Mouse (Mus musculus): ENCODE measurements at regions not wholly inside any gene's neighbourhood (a gene's known extent, or its start where the extent isn't known, plus 50 kb on each side); places are given as distances from the start of the nearest gene placed in this dataset.

- no peak overlapping the region for H3K4me2 ChIP-seq (ENCODE audit: low read length)
- H3K9ac ChIP-seq (replicated peaks; ENCODE audit: low read depth, low read length), result no peak overlapping the region
- H3K27me3 ChIP-seq (replicated peaks; ENCODE audit: control insufficient read depth, insufficient read depth, low read length), result no peaks in the 10 kb centered on the region
- H3K27ac ChIP-seq (ENCODE audit: low read length), result no peak overlapping the region
- no peaks in the 10 kb centered on the region for H3K4me1 ChIP-seq (replicated peaks; ENCODE audit: control insufficient read depth, insufficient read depth, low read length)
- H3K9me3 ChIP-seq (ENCODE audit: control insufficient read depth, low read length), result no peaks in the 10 kb centered on the region
- no peak for ATAC-seq
- no peak overlapping the region for H3K4me3 ChIP-seq (replicated peaks; ENCODE audit: low read length)
- 94% methylated on average over 3 of the region's 3 CpGs for WGBS
- no peaks in the 10 kb centered on the region for H3K36me3 ChIP-seq (ENCODE audit: control insufficient read depth, insufficient read depth)
Measured at GRCm38 (mm10) chr1:184492115-184492514, 240.3 kb downstream of the Hlx start.

GRCm38 (mm10) chr1:184491252-184491651, 241.2 kb downstream of the Hlx start:
- no peak overlapping the region for H3K4me3 ChIP-seq (replicated peaks; ENCODE audit: low read length)
- no peak for ATAC-seq
- no peaks in the 10 kb centered on the region for H3K4me1 ChIP-seq (replicated peaks; ENCODE audit: control insufficient read depth, insufficient read depth, low read length)
- no peaks in the 10 kb centered on the region for H3K9me3 ChIP-seq (ENCODE audit: control insufficient read depth, low read length)
- no peaks in the 10 kb centered on the region for H3K36me3 ChIP-seq (ENCODE audit: control insufficient read depth, insufficient read depth)
- no peak overlapping the region for H3K4me2 ChIP-seq (ENCODE audit: low read length)
- no peaks in the 10 kb centered on the region for H3K27me3 ChIP-seq (replicated peaks; ENCODE audit: control insufficient read depth, insufficient read depth, low read length)
- no peak overlapping the region for H3K9ac ChIP-seq (replicated peaks; ENCODE audit: low read depth, low read length)
- 83% methylated on average over 4 of the region's 4 CpGs for WGBS
- no peak overlapping the region for H3K27ac ChIP-seq (ENCODE audit: low read length)

GRCm38 (mm10) chr1:184487409-184487808, 245.0 kb downstream of the Hlx start:
- Histone ChIP-seq H3K9me3 (ENCODE audit: control insufficient read depth, low read length) (no peaks in the 10 kb centered on the region), H3K9ac (replicated peaks; ENCODE audit: low read depth, low read length) (no peak overlapping the region), H3K27ac (ENCODE audit: low read length) (no peak overlapping the region), H3K27me3 (replicated peaks; ENCODE audit: control insufficient read depth, insufficient read depth, low read length) (no peaks in the 10 kb centered on the region), H3K4me1 (replicated peaks; ENCODE audit: control insufficient read depth, insufficient read depth, low read length) (no peaks in the 10 kb centered on the region), H3K4me3 (replicated peaks; ENCODE audit: low read length) (no peak overlapping the region), H3K36me3 (ENCODE audit: control insufficient read depth, insufficient read depth) (no peaks in the 10 kb centered on the region), H3K4me2 (ENCODE audit: low read length) (no peak overlapping the region)
- WGBS, result 40% methylated on average over 6 of the region's 6 CpGs
- ATAC-seq, result no peak

GRCm38 (mm10) chr1:184484801-184485200, 247.6 kb downstream of the Hlx start:
- H3K4me2 ChIP-seq (ENCODE audit: low read length), result no peak overlapping the region
- no peak overlapping the region for H3K27ac ChIP-seq (ENCODE audit: low read length)
- no peaks in the 10 kb centered on the region for H3K27me3 ChIP-seq (replicated peaks; ENCODE audit: control insufficient read depth, insufficient read depth, low read length)
- WGBS, result 80% methylated on average over 8 of the region's 8 CpGs
- ATAC-seq, result no peak
- H3K9ac ChIP-seq (replicated peaks; ENCODE audit: low read depth, low read length), result no peak overlapping the region
- no peaks in the 10 kb centered on the region for H3K9me3 ChIP-seq (ENCODE audit: control insufficient read depth, low read length)
- H3K36me3 ChIP-seq (ENCODE audit: control insufficient read depth, insufficient read depth), result no peaks in the 10 kb centered on the region
- H3K4me1 ChIP-seq (replicated peaks; ENCODE audit: control insufficient read depth, insufficient read depth, low read length), result no peaks in the 10 kb centered on the region
- H3K4me3 ChIP-seq (replicated peaks; ENCODE audit: low read length), result no peak overlapping the region

GRCm38 (mm10) chr1:184483371-184483770, 249.0 kb downstream of the Hlx start:
- Histone ChIP-seq H3K36me3 (ENCODE audit: control insufficient read depth, insufficient read depth) (no peaks in the 10 kb centered on the region), H3K4me1 (replicated peaks; ENCODE audit: control insufficient read depth, insufficient read depth, low read length) (no peaks in the 10 kb centered on the region), H3K9ac (replicated peaks; ENCODE audit: low read depth, low read length) (no peak overlapping the region), H3K27me3 (replicated peaks; ENCODE audit: control insufficient read depth, insufficient read depth, low read length) (no peaks in the 10 kb centered on the region), H3K4me2 (ENCODE audit: low read length) (no peak overlapping the region), H3K9me3 (ENCODE audit: control insufficient read depth, low read length) (no peaks in the 10 kb centered on the region), H3K27ac (ENCODE audit: low read length) (no peak overlapping the region), H3K4me3 (replicated peaks; ENCODE audit: low read length) (no peak overlapping the region)
- WGBS, result 55% methylated on average over 7 of the region's 7 CpGs
- no peak for ATAC-seq

- Histone ChIP-seq H3K4me1 (replicated peaks; ENCODE audit: control insufficient read depth, insufficient read depth, low read length) (no peaks in the 10 kb centered on the region), H3K36me3 (ENCODE audit: control insufficient read depth, insufficient read depth) (no peaks in the 10 kb centered on the region), H3K27ac (ENCODE audit: low read length) (no peak overlapping the region), H3K4me2 (ENCODE audit: low read length) (no peak overlapping the region), H3K4me3 (replicated peaks; ENCODE audit: low read length) (no peak overlapping the region), H3K27me3 (replicated peaks; ENCODE audit: control insufficient read depth, insufficient read depth, low read length) (no peaks in the 10 kb centered on the region), H3K9ac (replicated peaks; ENCODE audit: low read depth, low read length) (no peak overlapping the region), H3K9me3 (ENCODE audit: control insufficient read depth, low read length) (no peaks in the 10 kb centered on the region)
- no peak for ATAC-seq
- WGBS, result 89% methylated on average over 9 of the region's 9 CpGs
Measured at GRCm38 (mm10) chr1:184482026-184482425, 250.4 kb downstream of the Hlx start.

GRCm38 (mm10) chr1:184480571-184481220, 251.7 kb downstream of the Hlx start:
- no peak for ATAC-seq
- Histone ChIP-seq H3K4me2 (ENCODE audit: low read length) (no peak overlapping the region), H3K9ac (replicated peaks; ENCODE audit: low read depth, low read length) (no peak overlapping the region), H3K4me1 (replicated peaks; ENCODE audit: control insufficient read depth, insufficient read depth, low read length) (no peaks in the 10 kb centered on the region), H3K36me3 (ENCODE audit: control insufficient read depth, insufficient read depth) (no peaks in the 10 kb centered on the region), H3K9me3 (ENCODE audit: control insufficient read depth, low read length) (no peaks in the 10 kb centered on the region), H3K27ac (ENCODE audit: low read length) (no peak overlapping the region), H3K27me3 (replicated peaks; ENCODE audit: control insufficient read depth, insufficient read depth, low read length) (no peaks in the 10 kb centered on the region), H3K4me3 (replicated peaks; ENCODE audit: low read length) (no peak overlapping the region)
- WGBS, result 87% methylated on average over 9 of the region's 9 CpGs

- no peak overlapping the region for H3K4me2 ChIP-seq (ENCODE audit: low read length)
- no peak overlapping the region for H3K9ac ChIP-seq (replicated peaks; ENCODE audit: low read depth, low read length)
- H3K36me3 ChIP-seq (ENCODE audit: control insufficient read depth, insufficient read depth), result no peaks in the 10 kb centered on the region
- WGBS, result 92% methylated on average over 7 of the region's 7 CpGs
- H3K9me3 ChIP-seq (ENCODE audit: control insufficient read depth, low read length), result no peaks in the 10 kb centered on the region
- H3K27me3 ChIP-seq (replicated peaks; ENCODE audit: control insufficient read depth, insufficient read depth, low read length), result no peaks in the 10 kb centered on the region
- no peaks in the 10 kb centered on the region for H3K4me1 ChIP-seq (replicated peaks; ENCODE audit: control insufficient read depth, insufficient read depth, low read length)
- no peak overlapping the region for H3K27ac ChIP-seq (ENCODE audit: low read length)
- H3K4me3 ChIP-seq (replicated peaks; ENCODE audit: low read length), result no peak overlapping the region
- no peak for ATAC-seq
Measured at GRCm38 (mm10) chr1:184478006-184478405, 254.4 kb downstream of the Hlx start.

- 35% methylated on average over 9 of the region's 9 CpGs for WGBS
- Histone ChIP-seq H3K36me3 (ENCODE audit: control insufficient read depth, insufficient read depth) (no peaks in the 10 kb centered on the region), H3K4me2 (ENCODE audit: low read length) (no peak overlapping the region), H3K27ac (ENCODE audit: low read length) (no peak overlapping the region), H3K27me3 (replicated peaks; ENCODE audit: control insufficient read depth, insufficient read depth, low read length) (no peaks in the 10 kb centered on the region), H3K9ac (replicated peaks; ENCODE audit: low read depth, low read length) (no peak overlapping the region), H3K4me3 (replicated peaks; ENCODE audit: low read length) (no peak overlapping the region), H3K9me3 (ENCODE audit: control insufficient read depth, low read length) (no peaks in the 10 kb centered on the region), H3K4me1 (replicated peaks; ENCODE audit: control insufficient read depth, insufficient read depth, low read length) (no peaks in the 10 kb centered on the region)
- ATAC-seq, result no peak
Measured at GRCm38 (mm10) chr1:184462481-184463124, 269.8 kb downstream of the Hlx start.

GRCm38 (mm10) chr1:184461411-184461810, 271.0 kb downstream of the Hlx start:
- no peak for ATAC-seq

More at GRCm38 (mm10) chr1:184461411-184461810, 271.0 kb downstream of the Hlx start:
- H3K4me1 ChIP-seq (replicated peaks; ENCODE audit: control insufficient read depth, insufficient read depth, low read length), result no peaks in the 10 kb centered on the region
- H3K9ac ChIP-seq (replicated peaks; ENCODE audit: low read depth, low read length), result no peak overlapping the region
- H3K36me3 ChIP-seq (ENCODE audit: control insufficient read depth, insufficient read depth), result no peaks in the 10 kb centered on the region
- H3K27ac ChIP-seq (ENCODE audit: low read length), result no peak overlapping the region
- H3K27me3 ChIP-seq (replicated peaks; ENCODE audit: control insufficient read depth, insufficient read depth, low read length), result no peaks in the 10 kb centered on the region
- H3K4me2 ChIP-seq (ENCODE audit: low read length), result no peak overlapping the region
- H3K9me3 ChIP-seq (ENCODE audit: control insufficient read depth, low read length), result no peaks in the 10 kb centered on the region
- H3K4me3 ChIP-seq (replicated peaks; ENCODE audit: low read length), result no peak overlapping the region
